Mouse (Mus musculus): ENCODE measurements around the gene 0610010K14Rik.

GRCm38 (mm10) chr11:70242591-70242990 lies 4.9 kb upstream of the 0610010K14Rik start:
- no peak for TF ChIP-seq CTCF (IDR thresholded peaks at IDR 0.05; ENCODE audit: low read depth, low read length)
- TF ChIP-seq POLR2A (IDR thresholded peaks at IDR 0.05; ENCODE audit: insufficient read depth, low read length), result no peak

All from ES-Bruce4 (cell line).